Mouse (Mus musculus) limb, embryonic 15.5 days (tissue): Measurements from ENCODE around the gene Tubg2. TPM values are rescaled to one million over a fixed set of nuclear protein-coding genes. Genes with fewer than 3 reads are reported as not detected.
"Not testable (repeated sequence)": the region's sequence is repeated elsewhere in the genome, so short reads cannot be mapped to it uniquely, and the experiment has no call there.

ENCODE experiments used
- ATAC-seq: fragments of 200-750 bp; cut with Nextera tagmentation; 2 replicates; pipeline ENCODE4 v1.8.0; 2017; ENCODE audit warnings: low read depth, moderate TSS enrichment; ENCODE audit not compliant: insufficient number of reproducible peaks, low FRiP score, low TSS enrichment
- H3K27ac ChIP-seq: fragments of 300-500 bp; sonication (generic); 2 replicates; pipeline ENCODE4 v1.5.1; 2015; ENCODE audit warnings: moderate library complexity, mild to moderate bottlenecking, inconsistent platforms
- H3K27me3 ChIP-seq: fragments of 300-500 bp; sonication (generic); 2 replicates; pipeline ENCODE4 v1.6.1; 2015; ENCODE audit warnings: inconsistent platforms
- H3K36me3 ChIP-seq: fragments of 300-500 bp; sonication (generic); 2 replicates; pipeline ENCODE4 v1.6.1; 2015; ENCODE audit warnings: inconsistent platforms
- H3K4me1 ChIP-seq: fragments of 300-500 bp; sonication (generic); 2 replicates; pipeline ENCODE4 v1.6.1; 2015; ENCODE audit warnings: inconsistent platforms
- H3K4me2 ChIP-seq: fragments of 300-500 bp; sonication (generic); 2 replicates; pipeline ENCODE4 v1.6.1; 2015; ENCODE audit warnings: mild to moderate bottlenecking, inconsistent platforms
- H3K4me3 ChIP-seq: fragments of 300-500 bp; sonication (generic); 2 replicates; pipeline ENCODE4 v1.5.1; 2015; ENCODE audit warnings: mild to moderate bottlenecking, inconsistent platforms
- H3K9ac ChIP-seq: fragments of 300-500 bp; sonication (generic); 2 replicates; pipeline ENCODE4 v1.6.1; 2015; ENCODE audit warnings: inconsistent platforms
- H3K9me3 ChIP-seq: fragments of 300-500 bp; sonication (generic); 2 replicates; pipeline ENCODE4 v1.6.1; 2016; ENCODE audit warnings: inconsistent platforms
- WGBS: fragments of 180-500 bp; shearing (Covaris S2); methylation state at CpG from one replicate; pipeline ENCODE4 v1.1.7; 2015; 5-methylcytosine and 5-hydroxymethylcytosine counted together
- polyA plus RNA-seq: library from polyadenylated mRNA; unstranded; fragments of >200 nt; fragmentation: Nextera tagmentation; extraction: Ambion mirVana; gene quantifications from 2 replicates; pipeline ENCODE4 v1.2.1, GENCODE M21; 2015

Tubg2 gene
- polyA plus RNA-seq, 1 experiment from 2014 or later = 6.8 TPM

GRCm38 (mm10) chr11:101125008-101125407 lies 30.7 kb upstream of the Tubg2 start:
- not testable (repeated sequence) for H3K4me2 ChIP-seq, H3K4me3 ChIP-seq, H3K4me1 ChIP-seq, H3K27me3 ChIP-seq, H3K9ac ChIP-seq, H3K27ac ChIP-seq, H3K9me3 ChIP-seq
- 0 out of 2 replicates have a peak, but pooled peaks have one; percentile 21 for ATAC-seq
- 92% methylated on average over 8 of the region's 9 CpGs for WGBS
- H3K36me3 ChIP-seq = peaks cover 43% of the 10 kb centered on the region

DNA sequence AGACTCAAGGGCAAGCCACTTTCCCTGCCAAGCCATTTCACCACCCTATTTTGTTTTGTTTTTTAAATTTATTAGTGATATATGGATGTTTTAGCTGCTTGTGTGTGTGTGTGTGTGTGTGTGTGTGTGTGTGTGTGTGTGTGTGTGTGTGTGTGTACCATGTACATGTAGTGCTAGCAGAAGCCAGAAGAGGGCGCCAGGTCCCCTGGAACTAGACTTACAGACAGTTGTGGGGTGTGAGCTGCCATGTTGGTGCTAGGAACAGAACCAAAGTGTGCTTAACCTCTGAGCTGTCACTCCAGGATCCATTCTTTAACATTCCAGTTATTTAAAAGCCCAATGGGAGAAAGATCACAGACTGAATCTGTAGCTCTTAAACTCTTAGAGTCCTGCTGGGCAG lies 28.6 kb upstream of the Tubg2 start:
- H3K9me3 ChIP-seq = no peaks in the 10 kb centered on the region
- no peak overlapping the region for H3K4me3 ChIP-seq
- H3K9ac ChIP-seq = no peak overlapping the region
- H3K27ac ChIP-seq = no peak overlapping the region
- H3K27me3 ChIP-seq = no peaks in the 10 kb centered on the region
- H3K4me1 ChIP-seq = peaks cover 3% of the 10 kb centered on the region; the same call in 1 of the 2 replicates
- WGBS = 100% methylated on average over 1 of the region's 1 CpGs
- ATAC-seq = no peak
- H3K36me3 ChIP-seq = peaks cover 43% of the 10 kb centered on the region
- no peak overlapping the region for H3K4me2 ChIP-seq

DNA sequence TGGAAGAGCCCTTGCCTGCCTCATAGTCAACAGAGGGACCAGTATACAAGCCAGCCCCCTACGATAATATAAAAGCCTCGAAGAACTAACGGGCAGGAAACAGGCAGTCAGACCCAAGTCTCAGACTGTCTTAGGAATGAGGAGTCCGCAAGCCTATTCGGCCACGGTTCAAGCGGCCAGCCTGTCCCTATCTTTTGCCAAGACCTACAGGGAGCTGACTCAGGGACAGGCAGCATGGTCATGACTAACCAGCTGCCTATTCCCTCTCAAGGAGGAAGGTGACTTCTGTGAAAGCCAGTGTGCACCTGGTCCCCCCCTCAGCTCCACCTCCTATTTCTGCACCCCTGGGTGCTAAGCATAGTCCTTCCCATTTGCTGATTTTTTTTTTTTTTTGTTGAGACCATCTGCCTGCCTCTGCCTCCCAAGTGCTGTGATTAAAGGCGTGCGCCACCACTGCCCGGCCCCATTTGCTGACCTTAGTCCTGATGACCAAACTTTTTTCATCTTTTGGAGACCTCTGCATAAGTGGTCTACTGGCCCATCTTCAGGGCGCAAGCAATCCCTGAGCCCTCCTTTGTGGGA lies 26.6 kb upstream of the Tubg2 start:
- Histone ChIP-seq H3K27me3 (no peaks in the 10 kb centered on the region), H3K9me3 (no peaks in the 10 kb centered on the region), H3K4me2 (no peak overlapping the region), H3K36me3 (peaks cover 25% of the 10 kb centered on the region), H3K27ac (no peak overlapping the region), H3K4me1 (peaks cover 3% of the 10 kb centered on the region; the same call in 1 of the 2 replicates), H3K9ac (no peak overlapping the region), H3K4me3 (no peak overlapping the region)
- ATAC-seq = no peak
- WGBS = 86% methylated on average over 11 of the region's 11 CpGs

DNA sequence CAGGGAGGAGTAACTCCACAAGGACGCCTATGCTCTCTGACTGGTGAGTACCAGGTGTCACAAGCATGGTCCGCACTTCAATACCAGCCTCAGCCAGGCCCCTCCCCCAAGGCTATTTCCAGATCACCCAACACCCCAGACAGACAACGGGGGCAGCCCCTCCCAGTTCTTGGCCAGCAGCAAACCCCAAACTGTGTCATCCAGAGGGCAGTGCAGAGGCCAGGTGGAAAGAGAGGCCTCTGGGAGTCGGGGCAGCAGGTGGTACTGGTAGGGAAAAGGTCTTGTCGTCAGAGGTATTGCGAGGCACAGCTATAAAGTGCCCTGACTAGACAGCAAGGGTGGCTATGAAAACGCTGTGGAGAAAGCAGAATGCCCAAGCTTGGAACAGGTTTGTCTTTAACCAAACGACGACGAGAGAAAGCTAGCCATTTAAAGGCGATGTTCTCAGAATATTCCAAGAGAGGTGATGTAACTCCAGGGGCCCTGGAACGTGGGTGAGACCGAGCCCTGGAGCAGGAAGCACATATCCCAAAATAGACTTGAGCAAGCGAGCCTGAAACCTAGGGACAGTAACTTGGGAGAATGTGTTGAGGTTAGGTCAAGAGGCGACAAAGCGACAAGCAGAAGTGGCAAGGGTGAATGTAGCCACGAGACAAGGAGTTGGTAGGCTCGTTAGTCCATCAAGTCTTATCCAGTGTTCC lies 25.5 kb upstream of the Tubg2 start:
- no peak overlapping the region for H3K9ac ChIP-seq
- WGBS = 34% methylated on average over 18 of the region's 18 CpGs
- no peak for ATAC-seq
- peak overlapping the region; percentile 38; the same call in 1 of the 2 replicates for H3K27ac ChIP-seq
- peaks cover 3% of the 10 kb centered on the region; the same call in 1 of the 2 replicates for H3K4me1 ChIP-seq
- no peak overlapping the region for H3K4me3 ChIP-seq
- H3K36me3 ChIP-seq = peaks cover 17% of the 10 kb centered on the region
- no peaks in the 10 kb centered on the region for H3K9me3 ChIP-seq
- no peaks in the 10 kb centered on the region for H3K27me3 ChIP-seq
- H3K4me2 ChIP-seq = no peak overlapping the region

DNA sequence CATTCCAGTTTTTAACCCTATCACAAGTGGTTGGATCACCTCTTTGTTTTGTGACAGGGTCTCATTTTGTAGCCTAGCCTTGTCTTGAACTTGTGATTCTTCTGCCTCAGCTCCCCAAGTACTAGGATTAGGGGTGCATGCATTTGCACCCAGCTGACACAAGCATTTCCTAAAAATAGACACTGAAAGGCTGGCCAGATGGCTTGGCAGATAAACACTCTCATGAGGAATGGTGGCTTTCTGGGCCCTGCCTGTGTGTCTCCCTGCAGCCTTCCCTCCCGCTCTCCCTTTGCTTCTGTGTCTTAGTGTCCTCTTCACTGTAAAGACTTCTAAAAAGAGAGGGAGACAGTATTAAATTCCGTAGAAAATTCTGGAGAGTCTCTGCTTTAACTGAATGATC lies 24.5 kb upstream of the Tubg2 start:
- H3K9me3 ChIP-seq = no peaks in the 10 kb centered on the region
- peaks cover 3% of the 10 kb centered on the region; the same call in 1 of the 2 replicates for H3K4me1 ChIP-seq
- H3K9ac ChIP-seq = no peak overlapping the region
- H3K4me3 ChIP-seq = no peak overlapping the region
- WGBS = 94% methylated on average over 2 of the region's 2 CpGs
- no peaks in the 10 kb centered on the region for H3K27me3 ChIP-seq
- H3K27ac ChIP-seq = no peak overlapping the region
- H3K4me2 ChIP-seq = no peak overlapping the region
- no peak for ATAC-seq
- H3K36me3 ChIP-seq = peaks cover 8% of the 10 kb centered on the region

DNA sequence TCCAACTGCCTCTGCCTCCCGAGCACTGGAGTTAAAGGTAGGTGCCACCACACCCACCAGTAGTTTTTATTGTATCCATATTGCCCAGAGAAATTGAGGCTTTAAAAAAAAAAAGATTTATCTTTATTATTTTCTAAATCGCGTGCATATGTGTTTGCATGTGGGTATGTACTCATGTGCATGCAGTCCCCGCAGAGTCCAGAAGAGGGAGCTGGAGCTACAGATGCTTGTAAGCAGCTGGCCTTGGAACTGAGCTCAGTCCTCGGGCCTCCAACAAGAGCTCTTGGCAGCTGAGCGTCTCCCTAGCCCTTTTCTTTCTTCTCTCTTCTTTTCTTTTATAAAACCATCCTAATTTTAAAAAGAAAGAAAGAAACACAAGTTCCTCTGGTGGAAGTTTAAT lies 24.0 kb upstream of the Tubg2 start:
- 79% methylated on average over 6 of the region's 6 CpGs for WGBS

GRCm38 (mm10) chr11:101133037-101133436 lies 22.7 kb upstream of the Tubg2 start:
- H3K9ac ChIP-seq = no peak overlapping the region
- peaks cover 3% of the 10 kb centered on the region; the same call in 1 of the 2 replicates for H3K4me1 ChIP-seq
- H3K27ac ChIP-seq = no peak overlapping the region
- no peaks in the 10 kb centered on the region for H3K9me3 ChIP-seq
- no peak overlapping the region for H3K4me3 ChIP-seq
- H3K4me2 ChIP-seq = no peak overlapping the region
- WGBS = 63% methylated on average over 12 of the region's 12 CpGs
- H3K27me3 ChIP-seq = no peaks in the 10 kb centered on the region
- no peaks in the 10 kb centered on the region for H3K36me3 ChIP-seq
- ATAC-seq = no peak

More for the DNA sequence above, 24.0 kb upstream of the Tubg2 start:
- H3K36me3 ChIP-seq = peaks cover 3% of the 10 kb centered on the region
- no peak overlapping the region for H3K9ac ChIP-seq
- no peak overlapping the region for H3K4me2 ChIP-seq
- no peak overlapping the region for H3K27ac ChIP-seq
- H3K27me3 ChIP-seq = no peaks in the 10 kb centered on the region
- ATAC-seq = no peak
- H3K4me3 ChIP-seq = no peak overlapping the region
- H3K4me1 ChIP-seq = peaks cover 3% of the 10 kb centered on the region; the same call in 1 of the 2 replicates
- H3K9me3 ChIP-seq = no peaks in the 10 kb centered on the region

DNA sequence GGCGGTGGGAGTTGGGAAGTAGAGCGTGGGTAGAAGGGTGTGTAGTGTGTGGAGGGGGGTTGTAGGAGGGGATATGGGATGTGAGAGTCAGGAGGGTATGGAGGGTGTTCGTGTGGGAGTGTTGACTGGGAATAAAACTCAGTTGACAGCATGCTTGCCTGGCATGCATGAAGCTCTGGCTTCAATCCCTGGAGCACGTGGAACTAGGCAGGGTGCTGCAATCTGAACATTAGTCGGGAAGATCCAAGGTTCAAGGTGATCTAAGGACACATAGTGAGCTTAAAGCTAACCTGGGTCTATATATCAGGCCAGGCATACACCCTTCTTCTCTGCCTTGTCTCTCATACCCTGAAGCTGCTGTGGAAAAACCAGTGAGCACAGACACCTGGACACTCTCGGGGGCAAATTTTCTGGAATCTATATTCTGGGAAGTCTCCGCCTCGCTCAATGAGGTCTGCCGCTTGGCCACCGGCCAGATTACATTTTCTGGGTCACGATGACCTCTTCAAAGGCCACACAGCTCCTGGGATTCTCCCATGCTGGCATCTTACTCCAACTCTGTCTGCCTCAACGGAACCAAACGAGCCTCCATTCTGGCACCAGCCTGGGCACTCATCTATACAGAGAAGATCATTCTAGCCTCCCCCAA lies 21.4 kb upstream of the Tubg2 start:
- Histone ChIP-seq H3K9ac (no peak overlapping the region), H3K36me3 (no peaks in the 10 kb centered on the region), H3K4me1 (peaks cover 8% of the 10 kb centered on the region; the same call in 1 of the 2 replicates), H3K9me3 (no peaks in the 10 kb centered on the region), H3K4me3 (no peak overlapping the region), H3K27ac (no peak overlapping the region), H3K4me2 (no peak overlapping the region), H3K27me3 (no peaks in the 10 kb centered on the region)
- 70% methylated on average over 13 of the region's 13 CpGs for WGBS
- no peak for ATAC-seq

DNA sequence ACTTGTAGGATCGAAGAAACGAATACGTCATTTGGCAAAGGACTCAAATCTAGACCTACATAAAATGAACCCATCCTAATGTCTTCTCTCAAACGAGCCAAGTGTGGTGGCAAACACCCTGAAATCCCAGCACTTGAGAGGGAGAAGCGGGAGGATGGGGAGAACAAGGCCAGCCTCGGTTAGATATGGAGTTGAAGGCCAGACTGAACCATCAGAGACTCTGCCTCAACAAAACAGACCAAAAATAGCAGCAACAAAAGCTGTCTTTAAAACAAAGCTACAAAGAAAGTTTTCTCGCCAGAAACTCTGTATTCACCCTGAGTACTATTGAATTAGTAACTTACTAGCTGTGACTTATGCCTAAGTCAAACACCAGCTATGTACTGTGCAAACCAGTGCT lies 18.7 kb upstream of the Tubg2 start:
- no peak overlapping the region for H3K27ac ChIP-seq
- peaks cover 12% of the 10 kb centered on the region; the same call in 1 of the 2 replicates for H3K4me1 ChIP-seq
- no peaks in the 10 kb centered on the region for H3K9me3 ChIP-seq
- 75% methylated on average over 7 of the region's 7 CpGs for WGBS
- peaks cover 4% of the 10 kb centered on the region; the same call in 1 of the 2 replicates for H3K27me3 ChIP-seq
- no peak overlapping the region for H3K4me2 ChIP-seq
- H3K9ac ChIP-seq = no peak overlapping the region
- H3K4me3 ChIP-seq = no peak overlapping the region
- ATAC-seq = no peak
- no peaks in the 10 kb centered on the region for H3K36me3 ChIP-seq

DNA sequence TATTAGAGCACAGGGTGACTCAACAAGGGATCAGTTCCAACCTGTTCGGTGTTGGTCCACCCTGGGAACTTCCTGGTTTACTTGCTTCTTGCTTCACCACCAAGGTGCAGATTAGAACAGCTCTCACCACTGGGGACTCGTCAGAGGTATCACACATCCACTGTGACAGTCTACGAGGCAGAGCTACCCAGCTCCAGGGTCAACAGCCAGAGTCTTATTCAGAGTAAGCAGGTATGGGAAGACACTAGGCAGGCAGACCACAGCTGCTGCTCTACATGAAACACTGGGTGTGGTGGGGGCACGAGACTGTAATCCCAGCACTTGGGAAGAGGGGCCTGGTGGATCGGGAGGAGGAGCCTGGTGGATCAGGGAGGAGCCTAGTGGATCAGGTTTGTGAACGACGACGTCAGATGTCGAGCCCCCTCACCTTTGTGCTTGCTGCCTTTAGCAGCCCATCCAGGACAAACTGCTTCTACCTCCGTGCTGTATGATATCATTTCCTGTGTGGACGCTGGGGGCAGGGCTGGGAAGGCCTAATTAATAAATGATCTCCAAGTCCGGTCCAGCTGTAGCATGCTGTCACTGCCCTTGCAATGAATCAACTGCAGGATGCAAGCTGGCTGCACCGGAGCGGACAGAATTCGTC lies 17.0 kb upstream of the Tubg2 start:
- H3K36me3 ChIP-seq = no peaks in the 10 kb centered on the region
- no peak overlapping the region for H3K9ac ChIP-seq
- H3K9me3 ChIP-seq = no peaks in the 10 kb centered on the region
- peaks cover 4% of the 10 kb centered on the region; the same call in 1 of the 2 replicates for H3K27me3 ChIP-seq
- H3K4me1 ChIP-seq = peaks cover 12% of the 10 kb centered on the region; the same call in 1 of the 2 replicates
- ATAC-seq = no peak
- peak overlapping the region; percentile 15; the same call in 1 of the 2 replicates for H3K4me2 ChIP-seq
- H3K27ac ChIP-seq = 0 out of 2 replicates have a peak overlapping the region, but pooled peaks have one; percentile 47
- 21% methylated on average over 15 of the region's 15 CpGs for WGBS
- H3K4me3 ChIP-seq = peak overlapping the region; percentile 1; the same call in 1 of the 2 replicates

DNA sequence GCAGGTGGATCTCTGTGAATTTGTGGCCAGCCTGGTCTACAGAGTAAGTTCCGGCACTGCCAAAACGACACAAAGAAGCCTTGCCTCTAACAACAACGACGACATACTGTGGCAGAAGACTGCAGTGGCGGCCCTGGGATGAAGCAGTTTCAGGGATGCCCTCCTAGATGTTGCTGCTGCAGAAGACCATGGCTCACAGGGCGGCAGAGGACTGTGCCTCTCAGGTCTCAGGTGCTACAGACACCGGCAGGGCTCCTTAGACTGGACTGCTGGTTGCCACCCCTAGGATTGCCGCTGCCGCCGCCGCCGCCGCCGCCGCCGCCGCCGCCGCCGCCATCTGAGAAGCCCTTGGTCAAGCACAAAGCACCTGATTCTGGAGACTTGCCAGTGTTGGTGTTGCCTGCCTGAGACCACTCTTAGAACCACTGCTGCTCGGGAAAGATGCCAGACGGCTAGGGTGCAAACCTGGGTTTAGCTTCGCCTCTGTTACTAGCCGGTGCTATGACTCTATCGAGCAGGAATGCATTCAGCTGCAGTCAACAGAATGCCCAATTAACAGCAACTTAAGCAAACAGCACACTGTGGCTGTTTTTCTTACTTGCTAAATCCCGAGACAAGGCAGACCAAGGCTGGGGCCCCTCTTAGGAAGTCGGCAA lies 15.4 kb upstream of the Tubg2 start:
- Histone ChIP-seq H3K4me1 (peaks cover 16% of the 10 kb centered on the region; the same call in 1 of the 2 replicates), H3K36me3 (no peaks in the 10 kb centered on the region), H3K27ac (no peak overlapping the region), H3K4me2 (peak overlapping the region; percentile 50), H3K27me3 (peaks cover 4% of the 10 kb centered on the region; the same call in 1 of the 2 replicates), H3K4me3 (peak overlapping the region; percentile 28), H3K9me3 (no peaks in the 10 kb centered on the region), H3K9ac (0 out of 2 replicates have a peak overlapping the region, but pooled peaks have one; percentile 14)
- no peak for ATAC-seq
- WGBS = 37% methylated on average over 27 of the region's 27 CpGs
